In the genomic region with DNA sequence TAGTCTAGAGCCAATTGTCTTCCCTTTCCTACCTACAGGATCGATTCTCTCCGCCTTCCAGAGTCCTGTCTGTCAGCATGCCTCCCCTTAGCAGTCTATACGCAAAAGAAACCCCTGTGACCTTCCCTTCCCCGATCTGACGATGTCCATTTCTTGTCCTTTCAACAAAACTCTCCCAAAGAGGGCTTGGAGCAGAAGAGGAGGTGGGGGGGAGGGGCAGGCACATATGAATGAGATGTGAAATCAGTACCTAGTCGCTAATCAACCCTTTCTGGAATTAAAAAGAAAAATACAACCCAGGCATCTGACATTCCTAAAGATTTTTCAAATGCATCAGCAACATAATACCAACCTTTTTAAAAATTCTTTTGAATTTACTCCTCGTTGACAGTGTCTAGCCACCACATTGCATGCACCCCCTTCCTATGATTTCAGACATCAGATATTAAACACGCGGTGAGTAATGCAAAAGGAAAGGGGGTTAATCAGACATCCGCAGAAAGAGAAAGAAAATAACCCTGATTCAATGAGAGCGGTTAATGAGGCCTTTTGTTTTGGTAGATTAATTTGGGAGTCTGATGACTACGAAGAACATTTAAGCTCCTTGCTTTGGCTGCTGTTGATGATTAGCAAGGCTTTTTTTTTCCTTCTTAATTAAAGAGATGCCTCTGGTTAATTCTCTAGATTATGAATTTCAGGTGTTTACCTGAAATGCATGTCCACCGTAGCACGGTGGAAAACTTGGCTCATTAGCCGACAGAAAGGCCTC, we compare ENCODE assay signal across 15 mouse cellular contexts. TPM values are rescaled to one million over a fixed set of nuclear protein-coding genes. Genes with fewer than 3 reads are reported as not detected.
DNase-seq lines count a peak whose midpoint lies in the region; ATAC-seq and TF ChIP-seq lines count a peak whose summit lies in the region.
"Had no signal": no experiment of that assay in that cellular context is flagged by ENCODE, and none has a peak within 500 bp of the region (broad histone marks: within the 10 kb centered on the region; RNA-seq: fewer than 3 reads in every experiment).

No protein-coding gene starts in this region.

- no peak overlapping the region for H3K9ac ChIP-seq in ES-Bruce4 (ENCODE audit: low read depth, poor library complexity, severe bottlenecking)
- no peak overlapping the region for H3K9ac ChIP-seq in forebrain, embryonic 13.5 days
- no peak overlapping the region for H3K9ac ChIP-seq in midbrain, embryonic 14.5 days (replicated peaks; ENCODE audit: low read length)
- no peak overlapping the region for H3K9ac ChIP-seq in liver, embryonic 12.5 days
- H3K9ac ChIP-seq: embryonic facial prominence, embryonic 12.5 days; heart, embryonic 13.5 days; limb, embryonic 15.5 days had no signal

- TF ChIP-seq EP300 in ES-Bruce4 (IDR thresholded peaks at IDR 0.05; ENCODE audit: insufficient read depth, low read depth, low read length), result no peak

- TF ChIP-seq POLR2A in ES-Bruce4 (IDR thresholded peaks at IDR 0.05; ENCODE audit: insufficient read depth, low read length), result no peak

- H3K27ac ChIP-seq in ES-Bruce4 (ENCODE audit: insufficient read depth, low read length), result peak overlapping the region; percentile 6; the same call in 1 of the 2 replicates
- H3K27ac ChIP-seq in forebrain, embryonic 13.5 days, result peak overlapping the region; percentile 73
- no peak overlapping the region; the same call in 1 of the 2 replicates for H3K27ac ChIP-seq in midbrain, embryonic 14.5 days (replicated peaks; ENCODE audit: low read depth, low read length)
- H3K27ac ChIP-seq in liver, embryonic 12.5 days, result no peak overlapping the region
- H3K27ac ChIP-seq: embryonic facial prominence, embryonic 12.5 days; heart, embryonic 13.5 days; kidney, postnatal 0 days; limb, embryonic 15.5 days had no signal

- H3K36me3 ChIP-seq in ES-Bruce4 (ENCODE audit: control insufficient read depth, insufficient read depth, low read length, poor library complexity, severe bottlenecking), result no peaks in the 10 kb centered on the region
- H3K36me3 ChIP-seq in forebrain, embryonic 13.5 days (ENCODE audit: poor library complexity, severe bottlenecking), result no peaks in the 10 kb centered on the region
- H3K36me3 ChIP-seq in midbrain, embryonic 14.5 days (ENCODE audit: control insufficient read depth, insufficient read depth, low read length), result no peaks in the 10 kb centered on the region
- H3K36me3 ChIP-seq in liver, embryonic 12.5 days, result peaks cover 3% of the 10 kb centered on the region
- H3K36me3 ChIP-seq: embryonic facial prominence, embryonic 12.5 days; limb, embryonic 15.5 days had no signal

- peak overlapping the region; percentile 36 for H3K4me2 ChIP-seq in forebrain, embryonic 13.5 days
- 0 out of 2 replicates have a peak overlapping the region, but pooled peaks have one; percentile 5 for H3K4me2 ChIP-seq in midbrain, embryonic 14.5 days (ENCODE audit: low read length)
- no peak overlapping the region for H3K4me2 ChIP-seq in liver, embryonic 12.5 days
- H3K4me2 ChIP-seq: embryonic facial prominence, embryonic 12.5 days; heart, embryonic 13.5 days; limb, embryonic 15.5 days had no signal

- peak; percentile 19 for DNase-seq in heart, adult 11 months
- DNase-seq in heart, postnatal 36 days, result no peak
- peak; percentile 32 for DNase-seq in midbrain, embryonic 14.5 days
- DNase-seq in adrenal gland, adult 18-20 months (ENCODE audit: low spot score in 2 of 2), result no peak
- DNase-seq in urinary bladder, postnatal 10 days (ENCODE audit: low spot score), result no peak
- DNase-seq: adrenal gland, postnatal 36 days; gastrocnemius, postnatal 14 days; lung, adult 2 months had no signal

- no peak for TF ChIP-seq CTCF in ES-Bruce4 (IDR thresholded peaks at IDR 0.05; ENCODE audit: low read depth, low read length)

- 7% methylated on average over 15 of the region's 15 CpGs for WGBS in forebrain, embryonic 13.5 days
- 23% methylated on average over 15 of the region's 15 CpGs for WGBS in midbrain, embryonic 14.5 days
- 71% methylated on average over 15 of the region's 15 CpGs for WGBS in liver, embryonic 12.5 days (ENCODE audit: insufficient replicate concordance)

- intact Hi-C loops in heart, postnatal 36 days (cut with DNase I), result no loop called here

- no peaks in the 10 kb centered on the region for H3K9me3 ChIP-seq in ES-Bruce4 (replicated peaks; ENCODE audit: control insufficient read depth, insufficient read depth, low read length, poor library complexity, severe bottlenecking)
- no peaks in the 10 kb centered on the region for H3K9me3 ChIP-seq in forebrain, embryonic 13.5 days (replicated peaks)
- H3K9me3 ChIP-seq in midbrain, embryonic 14.5 days (ENCODE audit: control insufficient read depth, low read length), result no peaks in the 10 kb centered on the region
- no peaks in the 10 kb centered on the region for H3K9me3 ChIP-seq in liver, embryonic 12.5 days (replicated peaks)
- H3K9me3 ChIP-seq: embryonic facial prominence, embryonic 12.5 days; heart, embryonic 13.5 days; limb, embryonic 15.5 days had no signal

- ATAC-seq in forebrain, embryonic 13.5 days, result peak; percentile 65
- no peak for ATAC-seq in midbrain, embryonic 14.5 days (ENCODE audit: low FRiP score, low TSS enrichment)
- ATAC-seq in liver, embryonic 12.5 days, result no peak

- H3K4me3 ChIP-seq in ES-Bruce4 (ENCODE audit: low read depth, low read length), result no peak overlapping the region
- H3K4me3 ChIP-seq in forebrain, embryonic 13.5 days, result no peak overlapping the region
- H3K4me3 ChIP-seq in midbrain, embryonic 14.5 days (replicated peaks; ENCODE audit: low read depth, low read length), result no peak overlapping the region
- H3K4me3 ChIP-seq in liver, embryonic 12.5 days, result no peak overlapping the region
- H3K4me3 ChIP-seq: embryonic facial prominence, embryonic 12.5 days; heart, embryonic 13.5 days; limb, embryonic 15.5 days had no signal

- no peaks in the 10 kb centered on the region for H3K27me3 ChIP-seq in ES-Bruce4 (ENCODE audit: control insufficient read depth, insufficient read depth, low read length, poor library complexity, severe bottlenecking)
- H3K27me3 ChIP-seq in forebrain, embryonic 13.5 days, result no peaks in the 10 kb centered on the region
- no peaks in the 10 kb centered on the region for H3K27me3 ChIP-seq in midbrain, embryonic 14.5 days (ENCODE audit: control insufficient read depth, insufficient read depth, low read length)
- H3K27me3 ChIP-seq in liver, embryonic 12.5 days (replicated peaks), result no peaks in the 10 kb centered on the region
- H3K27me3 ChIP-seq: heart, embryonic 13.5 days; limb, embryonic 15.5 days had no signal

- peaks cover 2% of the 10 kb centered on the region for H3K4me1 ChIP-seq in ES-Bruce4 (ENCODE audit: control insufficient read depth, insufficient read depth, low read length)
- H3K4me1 ChIP-seq in forebrain, embryonic 13.5 days, result peaks cover 42% of the 10 kb centered on the region
- peaks cover 30% of the 10 kb centered on the region for H3K4me1 ChIP-seq in midbrain, embryonic 14.5 days (ENCODE audit: control insufficient read depth, insufficient read depth, low read length)
- H3K4me1 ChIP-seq in liver, embryonic 12.5 days, result 0 out of 2 replicates have a peak, but pooled peaks cover 3% of the 10 kb centered on the region

RNA-seq across cellular contexts. Expression of gene Slc25a13, which starts 43.6 kb away (rescaled TPM):
- 100 to 1,000 TPM; 146 to 153 TPM for total RNA-seq in heart, postnatal 36 days (2021)
- polyA plus RNA-seq in ES-Bruce4 (2011; ENCODE audit: insufficient read depth, insufficient read length, low read depth, missing spikeins), result 89.0 and 89.8 TPM in 2 replicates
- 15.1 and 15.3 TPM in 2 replicates for polyA plus RNA-seq in forebrain, embryonic 13.5 days (2015; fragmentation: Nextera tagmentation; extraction: Ambion mirVana)
- 3.2 and 6.9 TPM in 2 replicates for polyA plus RNA-seq in midbrain, embryonic 14.5 days (2014; fragmentation: Nextera tagmentation; extraction: Ambion mirVana)
- 1 to 10 TPM; 4.6 to 7.8 TPM for total RNA-seq in adrenal gland, adult 18-20 months (2021)
- 41.9 and 43.6 TPM in 2 replicates for polyA plus RNA-seq in liver, embryonic 12.5 days (2016; fragmentation: Nextera tagmentation; extraction: Ambion mirVana)

Comparison
In these comparisons a context has a peak if more than half of its experiments do, and no peak if none do; other contexts are left out.
1. DNase-seq: peak in heart, adult 11 months (single experiment) and midbrain, embryonic 14.5 days (single experiment); none in heart, postnatal 36 days (0 of 2), adrenal gland, adult 18-20 months (0 of 2) and urinary bladder, postnatal 10 days (single experiment).
2. H3K27ac ChIP-seq: peak in ES-Bruce4 (single experiment) and forebrain, embryonic 13.5 days (single experiment); none in midbrain, embryonic 14.5 days (single experiment) and liver, embryonic 12.5 days (single experiment).